Mouse (Mus musculus) kidney, embryonic 16.5 days (tissue): ENCODE results near the gene Asap3. TPM values are rescaled to one million over a fixed set of nuclear protein-coding genes. Genes with fewer than 3 reads are reported as not detected.
A peak's percentile ranks its signal among the peaks of the same experiment; 100 is the strongest.

Experiments
- ATAC-seq: fragments of 200-750 bp; cut with Nextera tagmentation; 2 replicates; pipeline ENCODE4 v1.8.0; 2017; ENCODE audit warnings: moderate TSS enrichment; ENCODE audit not compliant: low FRiP score, low TSS enrichment
- H3K27ac ChIP-seq: fragments of 300-500 bp; sonication (generic); 2 replicates; pipeline ENCODE4 v1.5.1; 2014; ENCODE audit warnings: low read length
- H3K27me3 ChIP-seq: fragments of 300-500 bp; sonication (generic); 2 replicates; pipeline ENCODE4 v1.6.1; 2014; ENCODE audit warnings: low read length, control low read depth, mixed read lengths; ENCODE audit not compliant: insufficient read depth
- H3K36me3 ChIP-seq: fragments of 300-500 bp; sonication (generic); 2 replicates; pipeline ENCODE4 v1.6.1; 2014; ENCODE audit warnings: low read length, control low read depth, mixed read lengths; ENCODE audit not compliant: insufficient read depth
- H3K4me1 ChIP-seq: fragments of 300-500 bp; sonication (generic); 2 replicates; pipeline ENCODE4 v1.6.1; 2014; ENCODE audit warnings: low read length, control low read depth, mixed read lengths; ENCODE audit not compliant: insufficient read depth
- H3K4me2 ChIP-seq: fragments of 300-500 bp; sonication (generic); replicated peaks from 2 replicates; pipeline ENCODE4 v1.6.1; 2014; ENCODE audit warnings: low read depth, low read length
- H3K4me3 ChIP-seq: fragments of 300-500 bp; sonication (generic); 2 replicates; pipeline ENCODE4 v1.5.1; 2014; ENCODE audit warnings: mild to moderate bottlenecking, low read length
- H3K9ac ChIP-seq: fragments of 300-500 bp; sonication (generic); replicated peaks from 2 replicates; pipeline ENCODE4 v1.6.1; 2014; ENCODE audit warnings: low read length
- H3K9me3 ChIP-seq: fragments of 300-500 bp; sonication (generic); 2 replicates; pipeline ENCODE4 v1.6.1; 2016; ENCODE audit warnings: low read length, control low read depth
- WGBS: fragments of 180-500 bp; shearing (Covaris S2); extraction: QIAGEN DNeasy Blood & Tissue Kit; methylation state at CpG from one replicate; pipeline ENCODE4 v1.1.7; 2014; 5-methylcytosine and 5-hydroxymethylcytosine counted together
- polyA plus RNA-seq: library from polyadenylated mRNA; unstranded; fragments of >200 nt; fragmentation: Nextera tagmentation; extraction: Ambion mirVana; gene quantifications from 2 replicates; pipeline ENCODE4 v1.2.1, GENCODE M21; 2015

Gene Asap3
- polyA plus RNA-seq, 1 experiment from 2014 or later, result 5.8 TPM

- Histone ChIP-seq H3K4me1 (peaks cover 32% of the 10 kb centered on the region), H3K27ac (no peak overlapping the region), H3K9me3 (no peaks in the 10 kb centered on the region), H3K4me2 (peak overlapping the region; percentile 86; the same call in 1 of the 2 replicates), H3K27me3 (peaks cover 58% of the 10 kb centered on the region), H3K4me3 (0 out of 2 replicates have a peak overlapping the region, but pooled peaks have one; percentile 53), H3K9ac (no peak overlapping the region), H3K36me3 (no peaks in the 10 kb centered on the region)
- ATAC-seq, result no peak; the same call in 1 of the 2 replicates
- 6% methylated on average over 12 of the region's 12 CpGs for WGBS
Observed at GRCm38 (mm10) chr4:136246568-136246969, 40.4 kb downstream of the Asap3 start.

GRCm38 (mm10) chr4:136247386-136247728 lies 41.2 kb downstream of the Asap3 start:
- H3K4me1 ChIP-seq, result peaks cover 32% of the 10 kb centered on the region
- 5% methylated on average over 14 of the region's 14 CpGs for WGBS
- peak overlapping the region; percentile 53 for H3K4me3 ChIP-seq
- H3K27me3 ChIP-seq, result peaks cover 58% of the 10 kb centered on the region
- peak overlapping the region; percentile 86 for H3K4me2 ChIP-seq
- no peaks in the 10 kb centered on the region for H3K9me3 ChIP-seq
- no peaks in the 10 kb centered on the region for H3K36me3 ChIP-seq
- peak; percentile 7; the same call in 1 of the 2 replicates for ATAC-seq
- peak overlapping the region; percentile 54 for H3K9ac ChIP-seq
- no peak overlapping the region for H3K27ac ChIP-seq

- ATAC-seq, result peak; percentile 44
- no peak within 1 kb of the TSS for H3K27ac ChIP-seq
Observed at GRCm38 (mm10) chr4:136247729-136248463, 41.7 kb downstream of the Asap3 start, which contains the start of gene Tcea3. Gene Tcea3 (plus strand): TSS chr4:136247729.

DNA sequence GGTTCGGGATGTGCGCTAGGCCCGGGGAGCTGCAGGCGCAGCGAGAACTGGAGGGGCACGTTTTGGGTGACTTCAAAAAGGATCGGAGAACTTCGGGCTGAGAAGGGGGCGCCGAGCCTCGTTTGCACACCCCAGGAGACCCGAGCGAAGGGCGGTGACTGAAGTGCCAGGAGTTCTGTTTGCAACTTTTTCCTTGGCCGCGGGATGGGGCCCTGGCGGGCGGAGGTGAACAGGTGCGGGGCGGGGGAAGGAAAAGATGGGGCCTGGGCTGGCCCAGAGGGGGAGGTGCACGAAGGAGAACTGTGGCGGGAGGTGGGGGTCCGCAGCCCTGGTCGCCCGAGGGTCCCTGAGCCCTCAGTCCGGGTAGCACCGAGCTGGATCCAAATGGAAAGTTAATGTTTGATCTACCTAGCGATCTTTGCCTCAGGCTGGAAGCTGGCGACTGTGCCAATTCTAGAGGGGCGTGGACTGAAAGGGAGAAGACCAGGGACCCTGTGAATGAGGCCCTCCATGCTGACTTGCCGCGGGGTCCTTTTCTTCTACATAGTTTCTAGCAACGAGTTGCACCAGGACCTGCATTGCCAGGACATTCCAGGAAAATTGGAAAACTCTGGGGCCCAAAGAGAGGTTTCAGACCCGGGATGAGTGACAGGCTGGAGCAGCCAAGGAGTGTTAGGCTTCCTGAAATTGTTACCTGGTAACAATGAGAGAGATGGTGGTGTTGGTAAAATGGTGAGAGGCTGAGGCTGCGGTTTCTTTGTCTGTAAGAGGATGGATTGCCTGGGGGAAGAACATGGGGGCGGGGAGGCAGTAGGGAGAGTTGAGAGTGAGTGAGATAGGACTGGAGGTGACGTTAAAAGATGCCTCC lies 42.5 kb downstream of the Asap3 start:
- H3K9ac ChIP-seq, result peak overlapping the region; percentile 54
- peaks cover 32% of the 10 kb centered on the region for H3K4me1 ChIP-seq
- H3K4me3 ChIP-seq, result peak overlapping the region; percentile 53
- peaks cover 58% of the 10 kb centered on the region for H3K27me3 ChIP-seq
- H3K27ac ChIP-seq, result no peak overlapping the region
- H3K4me2 ChIP-seq, result peak overlapping the region; percentile 86
- no peaks in the 10 kb centered on the region for H3K36me3 ChIP-seq
- 1% methylated on average over 37 of the region's 37 CpGs for WGBS
- no peaks in the 10 kb centered on the region for H3K9me3 ChIP-seq
- peak; percentile 40 for ATAC-seq

More at GRCm38 (mm10) chr4:136247729-136248463, 41.7 kb downstream of the Asap3 start, which contains the start of gene Tcea3:
- peak within 1 kb of the TSS; percentile 86 for H3K4me2 ChIP-seq
- H3K4me3 ChIP-seq, result peak within 1 kb of the TSS; percentile 53
- H3K27me3 ChIP-seq, result peaks cover 58% of the 10 kb centered on the region
- no peaks in the 10 kb centered on the region for H3K9me3 ChIP-seq
- H3K4me1 ChIP-seq, result peaks cover 32% of the 10 kb centered on the region
- H3K9ac ChIP-seq, result peak within 1 kb of the TSS; percentile 54
- H3K36me3 ChIP-seq, result no peaks in the 10 kb centered on the region
- WGBS, result under 1% methylated on average over 46 of the region's 46 CpGs

DNA sequence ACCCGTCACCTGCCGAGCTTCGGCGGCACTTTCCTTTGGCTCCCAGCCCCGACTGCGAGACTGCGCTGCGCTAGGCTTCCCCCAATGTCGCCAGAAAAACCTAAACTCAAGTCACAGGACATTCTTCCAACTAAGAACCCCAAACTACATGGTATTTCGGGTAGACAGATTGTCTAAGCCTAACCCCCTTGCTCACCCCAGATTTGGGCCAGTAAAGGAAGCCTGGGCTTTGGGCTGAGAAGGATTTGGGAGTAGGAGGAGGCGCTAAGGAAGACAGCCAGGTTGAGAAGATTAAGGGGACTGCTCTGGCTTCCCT lies 43.1 kb downstream of the Asap3 start:
- WGBS, result 13% methylated on average over 11 of the region's 11 CpGs
- Histone ChIP-seq H3K4me3 (peak overlapping the region; percentile 53), H3K36me3 (no peaks in the 10 kb centered on the region), H3K9me3 (no peaks in the 10 kb centered on the region), H3K4me1 (peaks cover 32% of the 10 kb centered on the region), H3K27me3 (peaks cover 58% of the 10 kb centered on the region), H3K27ac (no peak overlapping the region), H3K9ac (no peak overlapping the region), H3K4me2 (peak overlapping the region; percentile 86)
- no peak for ATAC-seq

GRCm38 (mm10) chr4:136249780-136250179 lies 43.6 kb downstream of the Asap3 start:
- Histone ChIP-seq H3K27me3 (peaks cover 54% of the 10 kb centered on the region), H3K4me2 (no peak overlapping the region), H3K36me3 (no peaks in the 10 kb centered on the region), H3K4me1 (peaks cover 32% of the 10 kb centered on the region), H3K9ac (no peak overlapping the region), H3K9me3 (no peaks in the 10 kb centered on the region), H3K4me3 (no peak overlapping the region), H3K27ac (no peak overlapping the region)
- WGBS, result 51% methylated on average over 9 of the region's 9 CpGs
- 0 out of 2 replicates have a peak, but pooled peaks have one; percentile 20 for ATAC-seq

GRCm38 (mm10) chr4:136255919-136256318 lies 49.8 kb downstream of the Asap3 start:
- no peak overlapping the region for H3K9ac ChIP-seq
- no peaks in the 10 kb centered on the region for H3K4me1 ChIP-seq
- peaks cover 3% of the 10 kb centered on the region; the same call in 1 of the 2 replicates for H3K27me3 ChIP-seq
- no peak for ATAC-seq
- no peak overlapping the region for H3K4me2 ChIP-seq
- H3K9me3 ChIP-seq, result no peaks in the 10 kb centered on the region
- 31% methylated on average over 6 of the region's 6 CpGs for whole genome bisulfite sequencing
- no peak overlapping the region for H3K4me3 ChIP-seq
- no peak overlapping the region for H3K27ac ChIP-seq
- H3K36me3 ChIP-seq, result no peaks in the 10 kb centered on the region

- no peak overlapping the region for H3K4me2 ChIP-seq
- 63% methylated on average over 10 of the region's 10 CpGs for WGBS
- no peaks in the 10 kb centered on the region for H3K4me1 ChIP-seq
- no peak for ATAC-seq
- no peaks in the 10 kb centered on the region for H3K36me3 ChIP-seq
- no peaks in the 10 kb centered on the region for H3K27me3 ChIP-seq
- H3K9me3 ChIP-seq, result no peaks in the 10 kb centered on the region
- H3K4me3 ChIP-seq, result no peak overlapping the region
- no peak overlapping the region for H3K27ac ChIP-seq
- H3K9ac ChIP-seq, result no peak overlapping the region
Observed at GRCm38 (mm10) chr4:136256696-136257095, 50.5 kb downstream of the Asap3 start.

- no peaks in the 10 kb centered on the region for H3K36me3 ChIP-seq
- ATAC-seq, result no peak
- WGBS, result 63% methylated on average over 3 of the region's 3 CpGs
- no peak overlapping the region for H3K27ac ChIP-seq
- H3K27me3 ChIP-seq, result no peaks in the 10 kb centered on the region
- H3K9me3 ChIP-seq, result no peaks in the 10 kb centered on the region
- no peaks in the 10 kb centered on the region for H3K4me1 ChIP-seq
- H3K4me3 ChIP-seq, result no peak overlapping the region
- no peak overlapping the region for H3K4me2 ChIP-seq
- H3K9ac ChIP-seq, result no peak overlapping the region
Observed at GRCm38 (mm10) chr4:136259916-136260315, 53.8 kb downstream of the Asap3 start.
